Mouse (Mus musculus): Measurements from ENCODE around the gene Lpar1.

Gene Lpar1

DNA sequence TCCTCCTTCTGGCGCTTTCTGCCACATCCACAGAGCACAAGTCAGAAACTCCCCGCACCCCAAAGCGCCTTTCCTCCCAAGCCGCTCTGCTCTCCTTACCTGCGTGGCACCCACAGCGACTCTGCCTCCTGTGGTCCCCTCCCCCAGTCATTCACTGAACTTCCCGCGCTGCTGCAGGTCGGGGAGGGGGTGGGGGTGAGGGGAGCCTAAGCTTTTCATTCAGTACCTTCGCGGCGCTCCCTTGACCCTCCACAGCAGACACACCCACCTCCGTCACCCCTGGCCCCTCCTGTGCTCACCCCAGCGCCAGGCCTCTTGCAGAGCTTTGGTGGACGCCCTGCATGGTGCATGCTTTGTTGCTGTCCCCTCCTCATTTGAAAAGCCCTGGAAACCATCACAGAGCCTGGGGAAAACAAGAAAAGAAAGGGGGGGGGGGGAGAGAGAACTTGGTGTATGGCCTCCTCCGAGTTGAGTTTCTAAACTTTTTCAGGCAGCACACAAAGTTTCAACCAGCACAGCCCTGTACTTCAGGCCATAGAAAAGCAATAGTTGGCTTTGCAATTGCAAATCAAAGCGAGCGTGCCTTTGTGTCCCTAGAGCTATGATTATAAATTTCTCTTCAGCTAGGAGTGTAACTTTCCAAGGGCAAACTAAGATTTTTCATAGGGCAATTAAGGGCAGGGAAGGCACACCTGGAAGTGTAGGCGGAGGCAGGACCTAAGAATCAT lies at the start of gene Lpar1:
Lpar1 (minus strand) TSS at position 268 of the 728 bp plus-strand sequence.
- peak; percentile 67 for DNase-seq (ENCODE audit: extremely low spot score, low spot score)

DNA sequence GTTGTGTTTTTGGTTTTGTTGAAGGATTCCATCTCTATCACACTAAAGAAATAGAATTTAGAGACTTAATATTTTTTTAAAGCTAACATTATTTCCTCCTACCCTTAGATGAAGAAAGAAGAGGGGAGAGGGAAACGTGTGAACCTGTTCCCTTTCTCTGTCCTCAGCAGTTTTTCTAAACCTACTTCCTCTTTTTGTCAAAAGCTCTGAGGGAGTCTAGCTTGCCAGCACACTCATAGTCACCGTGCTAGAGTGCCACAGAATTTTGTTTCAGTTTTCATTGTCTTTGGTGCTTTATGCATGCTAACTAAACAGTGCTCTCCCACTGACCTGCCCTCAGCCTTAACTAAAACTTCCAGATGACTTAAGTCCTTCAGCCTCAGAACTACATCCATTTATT lies 32.2 kb upstream of the Lpar1 start:
- DNase-seq (ENCODE audit: extremely low spot score, low spot score), result no peak

DNA sequence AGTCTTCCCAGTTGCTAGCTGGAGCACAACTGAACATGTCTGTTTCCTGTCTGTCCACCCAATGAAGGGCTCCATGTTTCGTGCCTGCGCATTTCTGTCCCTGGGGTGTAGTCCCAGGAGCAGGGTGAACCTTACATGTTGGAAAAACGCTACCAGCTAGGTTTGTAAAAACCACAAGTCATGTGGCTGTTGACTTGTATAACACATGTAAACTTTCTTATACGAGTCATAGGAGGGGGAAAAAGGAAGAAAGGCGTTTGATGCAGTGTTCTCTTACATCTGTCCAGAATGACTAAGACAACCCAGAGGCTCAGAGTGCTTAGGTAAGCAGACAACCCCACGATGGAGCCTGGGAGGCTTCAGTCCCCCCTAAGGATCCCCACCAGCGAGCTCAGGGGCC lies 27.5 kb upstream of the Lpar1 start:
- no peak for DNase-seq (ENCODE audit: extremely low spot score, low spot score)

DNA sequence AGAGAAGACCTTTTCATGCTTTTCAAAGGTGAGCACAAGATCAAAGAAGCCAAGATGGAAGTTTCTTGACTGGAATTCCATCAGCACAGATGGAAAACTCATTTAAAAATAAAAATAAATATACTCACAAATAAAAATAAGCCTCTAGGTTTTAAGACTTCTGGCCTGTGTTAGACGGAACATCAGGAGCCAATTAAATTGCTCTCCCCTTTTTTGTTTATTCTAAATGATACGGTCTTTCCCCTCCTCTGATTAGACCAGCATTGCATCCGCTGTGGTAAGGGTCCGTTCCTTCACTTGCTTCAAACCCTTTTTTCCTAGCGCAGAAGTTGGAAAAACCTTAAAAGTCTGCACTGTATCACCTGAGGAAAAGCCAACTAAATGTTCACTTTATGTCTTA lies 26.8 kb upstream of the Lpar1 start:
- no peak for DNase-seq (ENCODE audit: extremely low spot score, low spot score)

DNA sequence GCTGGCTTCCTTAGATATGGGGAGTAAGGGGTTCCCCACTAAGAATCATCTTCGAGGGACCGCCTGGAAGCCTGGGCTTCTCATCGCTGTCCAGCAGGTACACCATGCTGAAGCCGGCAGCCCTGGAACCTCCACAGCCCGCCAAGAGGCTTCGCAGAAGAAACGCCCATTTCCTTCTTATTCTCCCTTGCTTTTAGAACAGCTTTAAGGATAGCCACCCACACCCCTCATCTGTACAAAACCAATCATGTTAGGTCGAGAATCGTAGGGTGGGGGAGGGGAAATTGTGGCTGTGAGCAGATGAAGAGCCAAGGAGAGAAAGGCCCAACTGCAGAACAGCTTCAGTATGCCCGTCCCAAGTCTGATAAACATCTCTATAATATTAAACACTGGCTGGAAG lies 26.4 kb upstream of the Lpar1 start:
- DNase-seq (ENCODE audit: extremely low spot score, low spot score), result no peak

DNA sequence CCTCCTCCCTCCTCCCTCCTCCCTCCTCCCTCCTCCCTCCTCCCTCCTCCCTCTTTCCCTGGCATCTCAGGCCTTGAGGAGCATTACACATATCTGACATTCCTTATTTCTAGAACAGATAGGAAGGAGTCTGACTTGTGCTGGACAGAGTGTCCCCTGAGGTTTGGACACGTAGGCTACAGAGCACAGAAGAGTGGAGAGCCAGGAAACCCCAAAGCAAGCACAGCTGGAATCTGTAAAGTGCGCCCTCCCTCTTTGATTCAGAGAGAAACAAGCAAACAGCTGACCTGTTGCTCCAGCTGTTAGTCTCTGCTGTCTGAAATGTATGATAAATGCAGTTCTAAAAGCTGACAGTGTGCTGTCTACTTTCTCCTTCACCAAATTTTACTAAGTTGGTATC lies 24.8 kb upstream of the Lpar1 start:
- peak; percentile 20 for DNase-seq (ENCODE audit: extremely low spot score, low spot score)

DNA sequence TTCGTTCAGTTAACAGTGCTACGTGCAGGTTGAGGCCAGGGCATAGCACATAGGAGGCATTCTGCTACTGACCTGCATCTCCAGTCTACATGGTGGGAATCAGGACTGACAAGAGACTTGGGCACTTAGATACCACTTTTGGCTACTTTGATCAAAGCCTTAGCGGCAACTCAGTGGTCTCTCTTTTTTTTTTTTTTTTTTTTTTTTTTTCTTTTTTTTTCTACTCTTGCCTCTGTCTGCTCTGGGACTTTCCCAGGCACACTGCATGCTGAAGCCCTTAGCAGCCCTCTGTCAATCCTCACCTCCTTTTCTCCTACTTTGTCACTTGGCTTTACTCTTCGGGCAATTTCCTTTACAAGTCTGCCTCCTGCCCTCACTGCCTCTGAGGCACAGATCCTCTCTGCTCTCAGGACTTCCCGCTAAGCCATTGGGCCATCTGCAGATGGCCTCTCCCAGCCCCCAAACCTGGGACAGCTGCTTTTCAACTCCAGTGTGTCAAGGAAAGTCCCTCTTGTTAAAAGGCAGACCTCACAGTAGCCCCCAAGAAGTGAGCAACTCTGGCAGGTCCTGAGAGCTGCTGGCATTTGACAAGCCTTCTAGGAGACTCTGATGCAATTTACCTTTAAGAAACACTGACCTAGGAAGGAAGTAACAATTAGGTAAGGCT lies 23.8 kb upstream of the Lpar1 start:
- peak; percentile 26 for DNase-seq (ENCODE audit: extremely low spot score, low spot score)

DNA sequence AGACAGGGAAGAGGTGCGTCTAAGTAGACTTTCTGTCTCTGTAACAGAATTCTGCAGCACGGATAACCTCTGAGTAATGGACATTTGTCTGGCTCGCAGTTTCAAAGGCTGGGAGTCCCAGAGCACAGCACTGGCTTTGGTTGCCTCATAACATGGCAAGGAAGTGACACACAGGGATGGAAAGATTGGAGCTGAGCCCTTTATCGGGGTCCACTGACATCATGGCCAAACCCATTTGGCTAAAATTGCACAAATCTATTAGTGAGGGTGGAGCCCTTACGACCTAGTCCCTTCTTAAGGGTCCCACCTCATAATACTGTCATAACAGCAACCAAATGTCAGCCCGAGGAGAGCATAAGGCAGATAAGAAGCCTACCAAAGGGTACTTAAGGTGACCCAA lies 22.1 kb upstream of the Lpar1 start:
- DNase-seq (ENCODE audit: extremely low spot score, low spot score), result no peak

DNA sequence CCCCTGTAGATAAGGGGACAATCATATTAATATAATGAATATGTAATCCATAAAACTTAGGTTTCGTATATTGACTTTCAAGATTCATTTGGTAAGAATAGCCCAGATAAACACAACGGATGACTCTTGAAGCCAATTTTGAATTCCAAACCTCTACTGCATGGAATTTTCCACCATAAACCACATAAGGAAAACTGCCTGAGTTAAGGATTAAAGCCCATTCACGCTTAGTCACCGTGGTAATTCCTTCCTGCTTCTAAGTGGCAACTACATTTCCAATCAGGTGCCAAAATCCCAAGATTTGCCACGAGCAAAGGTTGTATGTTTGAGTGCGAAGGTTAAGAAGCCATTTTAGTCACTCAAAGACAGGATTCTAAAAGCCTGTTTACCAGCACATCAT lies 20.3 kb upstream of the Lpar1 start:
- no peak for DNase-seq (ENCODE audit: extremely low spot score, low spot score)

DNA sequence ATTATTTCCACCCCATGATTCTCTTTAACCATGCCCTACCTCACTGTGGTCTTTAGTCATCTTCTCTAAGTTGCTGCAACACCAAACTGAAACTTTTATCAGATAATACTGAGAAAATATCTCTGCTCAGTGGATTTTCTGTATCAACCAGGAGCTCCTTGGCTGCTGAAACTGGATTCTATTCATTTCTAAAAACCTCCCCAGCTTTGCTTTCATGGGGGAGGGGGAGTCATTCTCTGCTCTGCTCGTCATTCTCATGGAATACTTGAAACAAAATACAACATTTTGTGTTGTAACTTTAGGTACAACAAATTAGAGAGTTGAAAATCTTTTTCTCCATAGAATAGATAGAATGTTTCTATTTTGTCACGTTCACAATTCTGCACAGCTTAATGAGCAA lies 18.7 kb upstream of the Lpar1 start:
- no peak for DNase-seq (ENCODE audit: extremely low spot score, low spot score)

DNA sequence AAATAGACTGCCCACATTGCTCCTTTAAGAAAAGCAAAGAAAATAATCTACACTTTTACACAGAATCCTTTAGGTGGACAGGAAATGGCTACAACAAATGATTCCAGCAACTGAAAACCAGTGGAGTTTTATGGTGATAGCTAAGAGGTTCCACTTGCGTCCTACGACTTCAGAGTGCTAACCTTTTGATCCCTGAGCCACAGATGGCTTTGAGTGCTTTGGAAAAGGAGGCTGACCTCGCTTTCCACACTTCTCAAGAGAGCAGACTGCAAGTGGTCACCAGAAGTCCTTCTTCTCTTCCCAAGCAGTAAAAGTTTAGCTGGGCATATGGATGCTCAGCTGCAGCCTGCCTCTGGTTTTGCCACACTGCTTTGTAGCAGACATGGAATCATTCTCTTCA lies 18.0 kb upstream of the Lpar1 start:
- DNase-seq (ENCODE audit: extremely low spot score, low spot score), result no peak

DNA sequence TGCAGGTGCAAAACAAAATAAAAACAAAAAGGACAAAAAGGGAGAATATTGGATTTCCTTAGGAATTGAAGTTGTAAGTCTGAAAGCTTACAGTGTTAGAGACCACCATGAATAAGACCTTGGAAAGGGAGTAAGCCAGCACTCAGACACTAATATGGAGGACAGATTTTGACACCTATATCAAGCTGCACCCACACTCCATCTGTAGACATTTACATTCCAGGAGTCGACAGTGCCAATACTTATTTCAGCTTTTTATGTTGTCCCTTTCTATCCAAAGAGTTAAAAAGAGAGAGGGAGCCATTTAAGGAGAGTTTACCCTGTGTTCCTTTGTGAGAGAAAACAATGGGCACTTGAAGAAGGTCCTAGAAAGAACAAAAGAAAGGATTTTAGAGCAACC lies 17.5 kb upstream of the Lpar1 start:
- no peak for DNase-seq (ENCODE audit: extremely low spot score, low spot score)

DNA sequence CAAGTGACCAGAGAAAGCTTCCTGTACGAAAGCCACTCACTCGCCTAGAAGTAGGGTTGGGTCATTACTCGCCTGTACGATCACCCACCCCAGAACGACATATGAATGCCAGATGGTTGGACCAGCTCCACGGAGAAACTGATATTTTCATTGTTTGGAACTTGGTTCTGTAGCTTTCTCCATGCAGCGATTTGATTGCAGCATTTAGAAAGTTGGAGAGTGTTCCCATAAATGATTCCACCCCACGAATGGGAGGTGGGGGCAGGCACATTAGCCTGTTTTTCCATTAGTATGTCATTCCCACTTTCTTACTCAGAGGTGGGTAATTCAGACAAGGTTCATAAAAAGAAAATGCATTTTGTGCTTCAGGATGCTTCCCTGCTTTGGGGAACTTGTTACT lies 14.8 kb upstream of the Lpar1 start:
- DNase-seq (ENCODE audit: extremely low spot score, low spot score), result no peak

DNA sequence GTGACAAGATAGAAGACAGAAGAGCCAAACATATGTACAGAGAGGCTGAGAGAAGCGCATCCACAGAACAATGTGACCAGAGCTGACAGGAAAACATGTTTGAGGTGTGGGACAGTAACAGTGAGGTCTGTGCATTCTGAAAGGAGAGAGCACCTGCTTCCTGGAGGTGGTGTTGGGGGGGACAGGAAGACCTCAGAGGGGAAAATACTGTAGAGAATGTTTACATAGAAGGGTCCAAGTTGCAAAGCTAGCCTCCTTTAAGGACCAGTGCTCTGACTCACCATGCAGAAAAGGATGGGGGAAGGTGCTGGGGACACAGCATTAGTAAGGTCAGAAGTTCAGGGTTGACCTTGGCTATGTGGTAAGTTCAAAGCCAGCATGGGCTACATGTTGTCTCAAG lies 9.1 kb upstream of the Lpar1 start:
- DNase-seq (ENCODE audit: extremely low spot score, low spot score), result no peak

DNA sequence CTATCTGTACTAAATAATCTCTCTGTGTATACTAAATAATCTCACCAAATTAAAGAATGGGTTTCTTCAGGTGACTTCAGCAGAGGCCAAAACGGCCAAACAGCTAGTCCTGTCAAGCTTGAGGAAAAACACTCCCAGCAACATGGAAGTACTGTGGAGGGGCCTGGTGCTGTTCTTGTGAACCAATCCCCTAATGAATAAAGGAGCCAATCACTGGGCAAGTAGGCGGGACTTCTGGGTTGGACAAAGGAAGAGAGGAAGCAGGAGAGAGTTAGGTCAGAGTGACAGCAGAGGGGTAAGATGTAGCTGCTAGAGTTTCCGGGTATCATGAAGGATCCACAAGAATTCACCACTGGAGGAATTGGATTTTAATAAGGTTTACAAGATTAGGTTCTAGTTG lies 3.3 kb upstream of the Lpar1 start:
- DNase-seq (ENCODE audit: extremely low spot score, low spot score), result no peak

DNA sequence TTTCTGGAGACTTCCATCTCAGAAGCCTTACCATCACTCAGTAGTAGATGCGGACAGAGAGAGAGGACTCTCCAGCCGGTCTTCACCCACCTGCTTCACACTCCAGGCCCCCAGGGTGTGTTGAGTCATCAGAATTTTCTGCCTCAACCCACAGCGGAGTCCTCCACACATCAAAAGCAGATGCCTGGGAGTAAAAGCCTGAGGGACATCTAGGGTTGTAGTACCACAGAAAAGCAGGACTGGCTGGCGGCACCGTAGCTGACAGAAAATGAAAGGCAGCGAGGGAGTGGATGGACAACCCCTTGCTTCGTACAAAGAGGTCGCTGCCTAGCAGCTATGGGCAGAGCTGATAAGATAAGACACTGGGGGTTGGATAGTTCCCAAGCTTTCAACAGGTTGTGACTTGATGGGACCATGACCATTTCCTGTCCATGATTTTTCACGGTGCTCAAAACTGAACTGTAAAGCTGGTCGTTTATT lies 701 bp upstream of the Lpar1 start:
- no peak for DNase-seq (ENCODE audit: extremely low spot score, low spot score)

DNA sequence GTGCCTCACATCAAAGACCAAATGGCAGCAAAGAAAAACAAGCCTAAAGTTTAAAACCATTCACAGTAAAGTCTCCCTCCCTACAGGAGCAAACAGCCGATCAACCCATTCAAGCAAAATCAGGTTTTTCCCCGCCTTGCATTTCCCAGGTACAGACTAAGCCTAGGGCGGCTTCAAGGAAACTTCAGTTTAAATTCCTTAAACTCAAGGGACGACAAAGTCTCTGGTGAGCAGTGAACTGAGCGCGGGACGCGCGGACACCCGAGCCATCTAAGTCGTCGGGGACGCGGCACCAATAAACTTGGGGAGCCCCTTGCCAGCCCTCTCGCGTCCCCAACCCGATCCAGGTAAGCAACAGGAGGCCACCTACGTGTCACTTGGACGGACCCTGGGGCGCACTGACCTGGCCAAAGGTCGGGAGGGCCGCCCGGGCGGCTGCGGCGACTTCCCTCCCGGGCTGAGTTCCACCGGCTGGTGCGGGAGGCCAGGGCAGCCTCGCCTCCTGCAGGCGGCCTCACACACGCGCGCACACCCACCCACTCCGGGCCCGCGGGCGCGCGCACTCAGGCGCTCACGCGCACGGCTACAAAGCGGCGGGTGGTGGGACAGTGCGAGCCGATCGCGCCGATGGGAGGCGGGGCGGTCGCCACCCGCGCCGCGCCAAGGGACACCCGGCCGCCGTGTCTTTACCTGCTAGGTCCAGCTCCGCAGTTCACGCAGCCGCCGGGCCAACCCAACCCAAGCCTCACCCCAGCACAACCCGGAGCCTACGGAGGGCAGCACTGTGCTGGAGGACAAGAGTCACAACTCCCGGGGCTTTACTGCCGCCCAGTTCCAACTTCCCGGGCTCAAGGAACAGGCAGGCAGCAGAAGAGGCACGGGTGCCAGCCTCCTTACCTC lies 717 bp downstream of the Lpar1 start:
- DNase-seq (ENCODE audit: extremely low spot score, low spot score), result peak; percentile 85

DNA sequence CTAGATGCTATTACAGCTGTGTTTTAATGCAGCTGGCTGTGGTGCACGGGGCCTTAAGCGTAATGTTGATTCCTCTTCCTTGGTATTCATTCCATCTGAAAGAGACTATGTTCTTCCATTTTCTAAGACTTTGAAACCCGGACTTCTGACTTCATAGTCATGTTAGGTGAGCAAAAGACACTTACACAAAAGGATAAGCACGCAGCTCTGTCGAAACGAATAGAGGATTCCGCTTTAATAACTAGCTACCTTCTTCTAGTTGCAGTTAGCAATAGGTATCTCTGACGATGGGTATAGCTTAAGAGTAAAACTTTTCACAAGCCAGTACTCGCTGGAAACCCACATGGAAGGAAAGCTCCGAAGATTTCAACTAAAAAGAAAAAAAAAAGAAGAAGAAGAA lies 1.5 kb downstream of the Lpar1 start:
- no peak for DNase-seq (ENCODE audit: extremely low spot score, low spot score)

DNA sequence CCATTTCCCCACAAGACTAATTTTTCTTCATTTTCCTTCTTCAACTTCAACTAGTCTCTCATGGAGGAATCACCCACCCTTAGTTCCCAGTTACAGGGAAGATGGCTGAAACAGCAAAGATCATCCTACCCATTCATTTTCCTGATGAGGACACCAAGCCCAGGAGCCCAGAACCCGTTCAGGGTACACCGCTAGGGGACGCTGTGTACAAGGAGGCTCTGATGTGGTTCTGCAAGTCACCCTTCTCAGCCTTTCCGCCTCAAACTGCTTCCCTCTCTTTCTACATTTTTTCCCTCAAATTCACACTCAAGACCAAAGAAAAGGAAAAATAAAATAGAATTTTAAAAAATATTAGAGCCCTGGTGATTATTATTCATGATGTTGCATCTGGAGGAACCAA lies 1.9 kb downstream of the Lpar1 start:
- peak; percentile 90 for DNase-seq (ENCODE audit: extremely low spot score, low spot score)

DNA sequence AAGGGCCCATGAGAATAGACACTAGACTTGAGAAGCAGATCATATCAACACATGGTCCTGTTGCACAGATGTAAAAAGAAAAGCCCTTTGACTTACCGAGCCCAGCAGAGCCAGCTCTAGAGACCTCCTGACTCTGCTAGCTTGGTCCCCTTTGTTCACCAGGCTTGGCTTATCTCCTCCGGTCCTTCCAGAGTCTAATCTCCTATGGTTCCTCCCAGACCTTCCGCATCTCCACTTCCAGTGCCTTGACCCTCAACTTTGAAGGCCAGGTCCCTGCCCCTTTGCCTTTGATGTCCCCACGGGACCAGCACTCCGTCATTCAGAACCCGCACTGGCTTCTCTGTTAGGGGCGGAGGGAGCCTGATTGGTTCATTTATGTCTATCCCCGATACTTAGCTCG lies 6.0 kb downstream of the Lpar1 start:
- no peak for DNase-seq (ENCODE audit: extremely low spot score, low spot score)

DNA sequence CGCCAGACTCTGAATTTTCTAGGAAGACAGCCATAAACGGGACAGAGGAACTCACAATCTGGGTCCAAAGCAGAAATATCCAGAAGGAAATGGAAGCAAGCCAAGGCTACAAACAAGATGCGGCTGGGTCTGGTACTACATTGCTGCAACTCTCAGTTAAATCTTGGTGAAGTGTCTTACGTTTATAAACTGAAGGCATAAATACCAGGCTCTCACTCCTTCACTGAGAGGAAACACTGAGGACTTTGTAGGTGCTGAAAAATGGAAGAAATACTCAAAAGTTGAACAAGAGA lies 6.5 kb downstream of the Lpar1 start:
- no peak for DNase-seq (ENCODE audit: extremely low spot score, low spot score)
